Mouse (Mus musculus) cerebellum, postnatal 4 days (tissue): Measurements from ENCODE around the gene Ajm1.
A peak's percentile ranks its signal among the peaks of the same experiment; 100 is the strongest.

Source experiments
- DNase-seq, 2 experiments: peaks; one replicate each; pipeline ENCODE4 v3.0.0; 2022; ENCODE audit warnings: low spot score in 2 of 2, mixed read lengths in 1 of 2

Ajm1 gene

DNA sequence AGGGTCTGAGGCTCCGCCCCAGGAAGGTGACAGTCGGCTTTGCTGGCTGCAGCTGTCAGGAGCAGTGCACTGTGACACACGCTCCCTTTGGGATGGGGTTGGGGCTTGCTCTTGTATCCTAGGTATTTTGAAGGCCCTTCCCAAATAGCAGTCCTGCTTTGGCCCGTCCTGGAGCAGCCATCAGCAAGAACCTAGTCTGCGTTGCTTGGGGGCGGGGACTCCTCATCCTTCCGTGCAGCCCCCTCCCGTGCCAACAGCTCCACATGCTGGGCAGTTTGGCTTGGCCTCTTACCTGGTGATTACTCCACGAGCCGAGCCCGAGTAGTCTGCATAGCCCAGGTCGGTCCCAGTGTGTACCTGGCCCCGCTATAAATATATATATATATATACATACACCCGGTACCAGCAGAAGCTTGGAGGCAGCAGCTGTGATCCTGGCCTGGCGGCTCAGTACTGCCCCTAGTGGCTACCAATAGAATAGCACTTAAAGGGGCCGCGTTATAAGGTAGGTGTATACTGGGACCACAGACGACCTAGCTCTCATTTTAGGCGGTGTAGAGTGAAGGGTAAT lies at the start of gene Ajm1:
Gene Ajm1, minus strand, starts transcription at position 464 of the 571 bp plus-strand sequence.
- peak in 1 of 2 experiments; percentile 73 for DNase-seq

DNA sequence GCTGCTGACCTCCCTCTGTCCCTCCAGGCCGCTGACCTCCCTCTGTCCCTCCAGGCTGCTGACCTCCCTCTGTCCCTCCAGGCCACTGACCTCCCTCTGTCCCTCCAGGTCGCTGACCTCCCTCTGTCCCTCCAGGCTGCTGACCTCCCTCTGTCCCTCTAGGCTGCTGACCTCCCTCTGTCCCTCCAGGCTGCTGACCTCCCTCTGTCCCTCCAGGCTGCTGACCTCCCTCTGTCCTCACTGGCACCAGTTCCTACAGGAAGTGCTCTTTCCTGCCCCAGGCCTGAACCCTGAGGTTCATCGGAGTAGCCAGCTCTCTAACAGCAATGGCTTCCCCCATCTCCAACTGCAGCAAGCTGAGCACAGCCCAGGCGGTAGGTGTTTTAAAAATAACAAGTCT lies 47.2 kb upstream of the Ajm1 start:
- DNase-seq: no peak

DNA sequence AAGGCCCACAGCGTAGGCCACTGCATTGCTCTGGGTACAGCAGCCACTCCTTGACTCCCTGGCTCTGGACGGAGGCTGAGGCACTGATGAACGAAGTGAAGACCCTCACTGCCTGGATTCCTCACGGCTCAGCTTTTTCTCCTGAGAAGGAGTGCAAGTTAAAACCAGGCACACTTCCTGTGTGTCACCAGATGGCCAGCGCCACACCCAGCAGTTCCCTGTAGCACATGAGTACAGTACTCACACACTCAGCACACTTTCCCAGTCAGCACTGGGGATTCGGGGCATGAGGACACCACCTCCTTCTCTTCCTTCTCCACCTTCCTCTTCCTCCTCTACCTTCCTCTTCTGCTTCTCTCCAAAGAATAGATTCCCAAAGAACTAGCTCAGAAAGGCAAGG lies 46.3 kb upstream of the Ajm1 start, which contains the start of gene Fcna:
Gene Fcna, minus strand, starts transcription at position 220 of the 400 bp plus-strand sequence.
- DNase-seq: no peak

DNA sequence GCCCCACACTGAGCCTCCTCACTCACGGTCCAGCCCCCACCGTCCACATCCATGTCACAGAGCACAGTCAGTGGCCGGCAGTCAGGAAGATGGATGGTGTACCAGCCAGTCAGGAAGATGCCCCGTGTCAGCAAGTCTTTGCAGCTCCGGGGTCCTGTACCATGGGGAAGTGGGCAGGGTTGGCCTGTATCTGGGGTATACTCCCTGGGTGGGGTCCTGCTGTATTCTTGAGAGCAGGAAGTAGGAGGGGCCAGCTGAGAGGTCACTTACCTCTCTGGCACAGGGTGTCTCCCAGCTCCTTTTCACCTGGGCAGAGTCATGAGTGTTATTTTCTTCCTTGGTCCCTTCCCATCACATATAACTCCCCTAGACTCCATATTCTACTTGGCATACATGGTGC lies 44.4 kb upstream of the Ajm1 start:
- no peak for DNase-seq

DNA sequence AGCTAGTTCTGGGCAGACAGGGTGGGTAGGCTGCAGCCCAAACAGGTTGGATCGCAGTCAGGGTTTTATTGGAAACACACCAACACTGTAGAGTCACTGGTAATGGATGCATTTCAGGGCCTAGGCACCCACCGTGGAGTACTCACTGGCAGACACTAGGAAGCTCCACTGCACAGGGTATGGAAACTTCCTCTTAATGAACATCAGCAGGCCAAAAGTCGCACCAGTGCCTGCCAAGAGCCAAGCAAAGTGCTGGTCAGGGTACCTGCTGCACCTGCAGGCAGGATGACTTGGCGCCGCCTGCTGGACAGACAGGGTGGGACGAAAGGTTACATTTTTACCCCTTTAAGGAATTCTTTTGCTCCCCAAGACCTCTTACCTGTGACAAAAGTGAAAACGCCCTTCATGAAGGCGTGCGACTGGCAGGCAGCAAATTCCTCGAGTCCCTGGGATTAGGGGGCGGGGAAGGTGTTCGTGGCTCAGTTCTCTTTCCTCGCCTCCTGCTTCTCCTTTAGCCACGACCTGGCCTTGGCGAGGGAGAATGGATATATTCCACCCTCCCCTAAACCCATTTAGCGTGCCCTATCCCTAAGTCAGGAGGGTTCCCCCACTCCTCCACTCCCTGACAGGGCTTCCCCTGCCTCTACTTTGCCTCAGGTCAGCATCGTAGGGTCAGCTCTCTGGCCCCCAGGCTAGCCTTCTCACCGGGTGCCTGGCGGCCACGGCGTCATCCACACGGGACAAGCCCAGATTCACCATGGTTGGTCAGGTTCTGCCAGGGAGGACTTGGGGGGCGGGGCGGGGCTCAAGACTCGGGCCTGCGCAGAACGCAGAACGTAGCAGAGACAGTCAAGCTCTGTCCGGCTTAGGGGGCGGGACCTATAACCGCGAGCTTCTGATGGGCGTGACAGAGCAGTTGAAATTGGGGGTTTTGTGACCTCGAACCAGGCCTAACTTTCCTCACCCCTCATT lies 40.0 kb upstream of the Ajm1 start, which contains the start of gene Tmem141:
Gene Tmem141, minus strand, starts transcription at position 777 of the 972 bp plus-strand sequence.
- DNase-seq: peak; percentile 74 to 80

DNA sequence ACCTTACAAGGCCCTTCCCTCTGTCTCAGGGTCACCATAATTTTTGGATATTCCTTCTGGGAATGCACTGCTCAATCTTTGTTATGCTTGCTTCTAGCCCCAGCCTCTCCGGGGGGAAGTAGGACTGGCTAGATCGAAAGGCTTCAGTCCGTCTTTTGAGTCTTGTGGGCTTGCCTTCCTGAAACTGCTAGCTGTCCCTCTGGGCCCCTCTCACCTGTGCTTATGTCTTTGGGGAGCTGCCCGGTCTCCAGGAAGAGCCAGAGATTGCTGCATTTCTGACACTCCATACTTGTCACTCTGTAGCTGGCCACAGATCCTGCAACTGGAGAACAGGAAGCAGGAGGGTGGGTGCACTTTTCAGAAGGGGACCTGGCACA lies 39.3 kb upstream of the Ajm1 start:
- DNase-seq: no peak

DNA sequence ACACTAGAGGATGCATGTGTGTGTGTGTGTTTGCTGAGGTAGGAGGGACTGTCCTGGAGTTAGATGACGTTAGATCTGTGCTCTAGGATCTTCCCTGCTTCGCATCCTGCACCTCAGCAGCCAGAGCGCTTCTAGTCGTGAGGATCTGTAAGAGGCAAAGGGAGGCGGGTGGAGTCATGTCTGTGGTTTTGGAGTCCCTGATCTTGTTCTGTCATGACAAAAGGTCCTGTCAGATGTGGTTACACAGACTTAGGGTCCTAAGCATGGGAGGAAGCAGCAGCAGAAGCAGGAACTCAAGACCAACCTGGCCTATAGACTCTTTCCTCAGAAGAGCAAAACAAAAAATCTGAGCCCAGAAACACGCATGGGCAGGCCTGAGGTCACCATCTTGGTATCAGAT lies 38.8 kb upstream of the Ajm1 start:
- no peak for DNase-seq

DNA sequence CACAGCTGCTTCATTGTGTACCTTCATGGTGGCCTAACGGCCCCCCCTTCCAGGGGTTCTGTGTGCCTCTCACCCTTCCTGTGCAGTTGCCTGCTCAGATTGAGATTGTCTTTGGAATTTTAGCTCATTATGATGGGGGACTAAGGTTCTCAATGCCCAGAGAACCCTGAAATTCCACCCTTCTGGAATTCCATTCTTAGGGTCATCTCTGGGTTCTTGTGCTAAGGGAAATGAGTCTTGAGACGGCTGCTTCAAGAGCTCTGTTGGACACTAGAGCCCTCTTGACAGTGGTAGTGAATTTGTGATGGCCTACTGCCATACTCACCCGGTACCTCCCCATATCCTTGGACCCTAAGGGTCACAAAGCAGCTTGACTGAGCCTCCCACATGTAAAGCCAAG lies 36.0 kb upstream of the Ajm1 start, which contains the start of gene Ccdc183:
Gene Ccdc183, minus strand, starts transcription at position 101 of the 400 bp plus-strand sequence.
- no peak for DNase-seq

DNA sequence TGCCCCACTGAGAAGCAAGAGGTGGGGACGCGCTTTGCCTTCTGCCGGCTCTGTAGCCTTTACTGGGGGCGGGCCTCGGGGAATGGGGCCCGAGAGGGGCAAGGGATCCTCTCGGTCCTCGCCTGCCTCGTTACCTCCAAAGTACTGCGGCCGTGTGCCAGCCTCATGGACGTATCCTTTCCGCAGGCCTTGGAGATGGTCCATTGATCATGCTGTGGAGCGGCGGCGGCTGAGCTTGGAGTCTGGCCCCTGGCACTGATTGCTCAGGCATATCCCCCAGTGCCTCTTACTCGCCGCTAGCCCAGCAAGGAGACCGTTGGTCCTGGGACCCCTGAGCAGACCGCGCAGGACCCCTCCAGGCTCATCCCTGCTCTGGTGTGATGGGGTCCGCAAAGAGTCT lies 34.8 kb upstream of the Ajm1 start:
- no peak for DNase-seq

DNA sequence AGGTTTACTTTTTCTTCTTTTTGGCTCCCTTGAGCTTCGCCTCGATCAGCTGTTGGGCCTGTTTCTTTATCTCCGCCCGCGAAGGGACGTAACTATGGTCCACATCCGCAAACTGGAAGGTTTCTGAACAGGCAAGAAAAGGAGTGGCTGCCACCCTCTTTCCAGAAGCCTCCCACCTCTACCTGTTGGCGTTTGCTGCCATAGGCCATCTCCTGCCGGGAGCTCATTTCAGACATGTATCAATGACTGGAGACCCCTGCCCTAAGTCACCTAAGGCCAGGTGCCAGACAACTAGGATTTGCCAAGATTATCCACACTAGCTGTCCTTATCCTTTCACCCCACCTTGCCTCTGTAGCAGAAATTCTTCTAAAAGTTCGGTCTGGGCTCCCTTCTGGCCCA lies 27.1 kb upstream of the Ajm1 start:
- no peak for DNase-seq

DNA sequence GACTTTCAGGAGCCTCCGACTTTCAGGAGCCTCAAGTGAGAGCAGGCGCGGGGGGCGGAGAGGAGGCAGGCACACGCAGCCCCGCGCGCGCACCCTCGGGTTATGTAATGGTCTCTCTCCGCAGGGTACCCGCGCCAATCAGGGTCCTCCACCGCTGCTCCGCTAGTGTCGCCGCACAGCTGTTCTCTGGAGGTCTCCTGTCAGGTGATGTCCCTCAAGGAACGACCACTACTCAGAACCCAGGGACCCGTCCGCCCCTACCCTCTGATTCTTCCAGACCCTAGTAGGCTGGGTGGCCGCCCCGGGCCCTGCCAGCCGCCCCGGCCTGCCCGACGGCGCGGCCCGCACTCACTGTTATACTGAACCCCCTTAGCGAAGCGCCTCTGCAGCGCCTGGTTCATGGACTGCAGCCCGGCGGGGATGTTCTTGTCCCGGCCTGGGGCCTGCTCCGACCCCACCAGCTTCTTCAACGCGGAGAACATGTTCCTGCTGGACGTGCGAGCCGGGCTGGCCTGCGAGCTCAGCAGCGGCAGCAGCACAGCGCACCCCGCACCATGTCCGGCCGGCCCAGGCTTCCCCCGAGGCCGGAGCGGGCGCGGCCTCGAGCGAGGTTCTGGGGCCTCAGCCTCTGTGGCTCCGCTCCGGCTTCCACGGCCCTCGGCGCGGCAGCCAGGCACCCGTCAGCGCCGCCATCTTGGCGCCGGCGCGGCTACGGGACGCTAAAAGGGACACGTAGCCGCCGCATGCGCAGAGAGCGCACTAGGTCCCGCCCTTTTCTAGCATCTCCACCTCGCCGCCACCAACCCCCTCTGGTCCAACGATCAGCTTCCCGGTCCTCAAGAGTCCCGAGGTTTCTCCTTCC lies 26.4 kb upstream of the Ajm1 start, which contains the start of gene Rabl6:
Gene Rabl6, minus strand, starts transcription at position 761 of the 862 bp plus-strand sequence.
- peak; percentile 70 to 88 for DNase-seq

DNA sequence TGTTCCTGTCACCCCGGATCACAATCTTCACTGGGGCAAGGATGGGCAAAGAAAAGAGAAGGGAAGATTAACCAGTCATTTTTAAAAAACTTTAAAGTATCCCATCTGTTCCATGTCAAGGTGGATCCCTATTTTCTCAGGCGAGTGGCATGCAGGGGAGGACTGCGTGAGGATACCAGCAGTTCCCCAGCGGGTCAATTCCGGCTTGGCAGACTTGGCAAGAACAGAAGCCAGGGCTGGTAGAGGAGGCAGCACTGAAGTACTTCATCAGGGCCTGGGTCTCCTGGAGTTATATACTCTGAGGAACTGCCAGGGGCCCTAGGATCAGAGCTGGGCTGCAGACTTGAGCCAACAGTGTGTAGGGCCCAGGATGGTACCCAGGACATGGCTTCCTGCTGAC lies 21.0 kb upstream of the Ajm1 start:
- no peak for DNase-seq

DNA sequence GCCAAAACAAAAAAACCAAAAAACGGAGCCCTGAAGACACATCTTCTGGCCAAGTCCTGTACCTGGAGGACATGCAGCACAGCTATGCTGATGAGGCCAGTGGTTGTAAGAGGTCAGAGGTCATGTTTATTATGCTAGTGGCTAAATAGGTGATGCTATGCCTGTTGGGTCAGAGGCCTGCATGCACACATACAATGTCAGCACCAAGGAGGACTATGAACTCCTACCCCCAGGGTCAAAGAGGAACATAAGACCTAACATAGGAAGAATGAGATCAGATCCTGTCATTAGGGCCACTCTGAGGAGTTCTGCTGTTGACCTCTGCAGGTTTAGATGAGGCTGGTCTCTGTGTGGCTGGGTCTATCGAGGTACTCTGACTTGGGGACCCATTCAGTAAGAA lies 18.5 kb upstream of the Ajm1 start:
- no peak for DNase-seq

DNA sequence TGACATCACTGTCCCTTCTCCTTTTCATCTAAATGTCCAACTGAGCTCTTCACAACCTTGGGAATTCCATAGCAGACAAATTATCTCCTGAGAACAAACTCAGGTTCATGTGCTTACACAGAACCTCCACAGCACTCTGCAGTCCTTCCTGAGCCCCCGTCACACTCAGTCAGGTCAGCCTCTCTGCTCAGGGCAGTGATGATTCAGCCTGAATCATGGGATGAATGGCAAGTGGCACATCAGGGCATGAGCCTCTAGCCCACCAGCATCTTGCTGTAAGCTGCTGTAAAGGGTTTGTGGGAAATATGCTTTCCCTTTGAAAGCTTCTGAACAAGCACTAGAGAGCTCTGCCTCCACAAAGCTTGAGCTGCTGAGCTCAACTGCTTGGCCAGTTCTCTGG lies 17.2 kb upstream of the Ajm1 start:
- DNase-seq: no peak

DNA sequence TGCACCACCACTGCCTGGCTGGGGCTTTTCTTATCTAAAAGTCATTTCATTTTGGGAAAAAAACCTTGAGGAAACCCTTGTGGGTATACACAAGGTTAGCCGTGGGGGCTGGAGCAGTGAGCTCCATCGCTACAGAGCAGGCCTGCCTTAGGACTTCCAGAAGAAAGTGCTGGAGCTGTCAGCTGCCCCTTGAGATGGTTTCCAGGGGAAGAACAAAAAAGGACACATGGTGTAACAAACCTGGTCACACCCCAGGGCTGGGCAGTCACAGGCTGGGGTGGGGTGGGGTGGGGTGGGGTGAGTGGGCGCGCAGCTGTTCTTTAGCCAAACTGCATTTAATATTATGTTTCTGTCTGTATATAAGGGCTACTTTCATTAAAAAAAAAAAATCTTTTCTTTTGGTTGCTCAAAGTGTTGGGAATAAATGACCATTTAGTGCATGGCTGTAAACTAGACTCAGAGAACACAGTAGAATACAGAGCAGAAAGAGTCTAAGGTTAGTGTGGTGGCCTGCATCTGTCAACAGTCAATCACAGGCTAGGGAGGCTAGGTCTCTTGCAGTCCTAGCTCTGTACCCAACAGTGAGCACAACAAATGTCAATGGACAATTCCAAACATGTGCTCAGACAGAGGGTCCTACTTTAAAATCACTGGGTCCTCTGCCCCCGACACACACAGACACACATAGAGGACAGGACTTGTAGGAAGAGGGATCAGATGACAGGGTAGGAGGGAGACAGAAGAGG lies 15.4 kb upstream of the Ajm1 start:
- no peak for DNase-seq

DNA sequence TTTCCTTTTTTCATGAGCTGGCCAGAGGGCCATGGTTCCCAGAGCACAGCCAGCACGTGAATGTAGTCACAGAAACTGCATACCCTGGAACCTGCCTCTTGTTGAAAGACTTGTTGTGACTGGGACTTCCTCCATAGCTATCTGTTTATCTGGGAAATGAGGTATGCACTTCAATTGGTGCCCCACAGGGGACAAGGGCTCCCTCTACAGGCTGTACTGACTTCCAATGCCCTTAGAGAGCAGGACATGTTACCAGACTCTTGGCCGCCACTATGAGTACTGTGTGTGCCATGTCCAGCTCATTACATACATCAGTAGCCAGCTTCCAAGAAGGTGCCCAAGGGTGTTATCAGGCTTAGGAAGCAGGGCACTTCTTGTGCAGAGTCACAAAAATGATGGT lies 10.3 kb upstream of the Ajm1 start:
- DNase-seq: no peak

DNA sequence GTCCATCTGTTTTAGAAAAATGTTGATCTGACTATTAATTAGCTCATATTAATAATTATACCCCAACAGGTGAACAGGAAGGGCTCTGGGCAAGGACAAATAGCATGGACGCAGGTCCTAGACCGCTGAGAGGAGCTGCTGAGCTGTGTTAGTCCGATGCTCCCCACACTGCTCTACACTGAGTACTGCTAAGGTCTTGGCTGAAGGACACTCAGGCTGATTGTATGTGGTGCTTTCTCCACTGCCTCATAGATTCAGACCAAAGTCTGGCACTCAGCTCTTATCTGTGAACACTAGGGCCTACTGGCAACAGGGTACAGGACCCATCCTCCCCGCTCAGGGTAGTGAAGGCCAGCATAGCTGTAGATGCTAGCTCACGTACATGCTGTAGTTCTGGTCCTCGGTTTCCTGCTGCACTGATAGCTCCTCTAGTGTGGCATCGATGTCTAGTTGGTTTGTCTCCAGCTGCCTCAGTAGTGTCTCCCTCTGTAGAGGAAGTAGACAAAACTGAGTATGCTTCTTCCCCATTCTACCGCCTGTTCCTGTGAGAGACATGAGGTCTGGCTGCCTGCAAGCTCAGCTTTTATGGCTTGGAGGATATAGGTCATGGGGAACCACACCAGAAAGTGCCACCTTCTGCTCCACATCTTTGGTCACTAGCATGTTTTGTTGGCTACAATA lies 6.8 kb upstream of the Ajm1 start:
- DNase-seq: no peak

DNA sequence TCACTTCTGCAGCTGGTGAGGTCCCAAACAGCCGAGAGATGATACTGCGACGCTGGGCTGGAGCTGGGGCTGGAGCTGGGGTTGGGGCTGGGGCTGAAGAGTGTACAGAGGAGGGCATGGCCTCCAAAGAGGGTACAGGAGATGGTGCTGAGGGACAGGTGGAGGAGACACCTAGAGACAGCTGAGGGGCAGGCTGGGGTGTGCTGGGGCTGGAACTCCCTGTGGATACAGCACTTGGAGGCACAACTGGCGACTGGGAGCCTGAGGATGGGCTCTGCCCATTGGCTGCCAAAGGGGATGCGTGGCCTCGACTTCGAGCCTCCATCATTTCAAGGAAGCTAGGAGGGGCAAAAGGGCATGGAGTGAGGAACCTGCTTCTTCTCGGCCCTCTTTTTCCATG lies 5.7 kb upstream of the Ajm1 start:
- no peak for DNase-seq

DNA sequence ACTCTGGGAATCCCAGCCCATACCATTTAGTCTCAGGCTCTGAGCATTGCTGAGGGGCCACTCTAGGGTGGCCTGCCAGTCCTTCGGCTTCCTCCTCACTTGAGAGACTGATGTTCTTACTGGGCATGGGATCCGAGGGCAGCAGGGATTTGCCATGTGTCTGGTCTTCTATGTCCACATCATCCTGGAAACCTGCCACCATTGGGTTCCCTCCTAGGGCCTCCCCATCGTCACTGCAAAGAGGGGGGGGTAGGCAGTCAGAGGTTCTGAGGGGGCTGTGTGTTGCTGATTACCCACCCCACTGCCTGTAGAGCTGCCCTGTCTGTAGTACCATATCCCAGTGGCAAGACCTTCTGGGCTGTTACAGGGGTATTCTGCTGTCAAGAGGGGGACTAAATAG lies 4.0 kb upstream of the Ajm1 start:
- no peak for DNase-seq

DNA sequence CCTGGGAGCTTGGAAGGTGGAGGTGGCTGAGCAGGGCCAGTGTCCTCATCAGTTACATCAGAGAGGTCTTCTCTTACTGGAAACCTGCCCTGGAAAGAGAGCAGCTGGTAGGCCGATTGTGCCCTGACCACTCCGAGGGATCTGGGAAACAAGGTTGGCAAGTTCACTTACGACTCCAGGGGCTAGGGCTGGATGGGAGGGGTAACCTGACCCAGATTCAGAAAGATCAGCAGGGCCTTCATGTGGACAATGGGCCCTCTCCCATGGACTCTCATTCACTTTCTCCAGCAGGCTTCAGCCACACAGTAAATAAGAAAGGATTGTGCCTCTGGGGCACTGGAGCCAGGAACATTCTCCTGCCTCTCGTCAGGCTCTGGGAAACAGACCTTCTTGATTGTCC lies 3.3 kb upstream of the Ajm1 start:
- DNase-seq: no peak

DNA sequence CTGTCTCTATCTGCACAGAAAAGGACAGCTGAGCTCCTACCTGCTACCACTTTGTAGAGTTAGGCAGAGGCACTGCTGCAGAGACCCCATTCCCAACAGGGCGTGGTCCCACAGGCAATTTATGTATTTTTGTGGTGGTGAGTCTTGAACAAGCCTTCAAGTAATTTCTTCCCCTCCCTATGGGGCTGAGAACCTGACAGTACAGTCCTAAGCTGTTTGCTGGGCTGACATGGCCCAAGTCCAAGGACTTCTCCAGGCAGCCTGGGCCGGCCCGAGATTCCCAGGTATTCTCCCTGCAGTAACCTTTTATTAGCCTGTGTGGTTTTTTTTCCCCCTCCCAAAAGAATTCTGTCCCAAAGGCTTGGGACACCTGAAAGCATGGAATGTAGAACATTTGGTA lies 2.6 kb upstream of the Ajm1 start:
- no peak for DNase-seq
